Mouse (Mus musculus): Measurements from ENCODE around the gene Arhgap22.

Arhgap22 gene

DNA sequence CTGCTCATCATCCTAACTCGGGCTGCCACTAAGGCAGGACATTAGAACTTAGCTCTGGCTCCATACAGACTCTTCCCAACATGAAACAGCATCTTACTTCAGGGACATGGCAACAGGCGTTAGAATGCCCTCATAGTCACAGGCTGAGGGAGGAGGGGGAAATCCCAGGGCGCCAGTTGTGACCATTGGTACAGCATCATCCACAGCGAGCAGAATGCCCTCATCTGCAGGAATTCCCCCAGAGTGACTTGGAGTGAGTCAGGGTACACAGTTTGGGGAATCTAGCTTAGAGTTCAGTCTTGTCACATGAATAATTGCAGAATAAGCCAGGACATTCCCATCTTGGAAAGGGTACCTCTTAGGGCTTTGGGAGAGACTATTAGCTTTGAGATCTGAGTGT, 74.1 kb downstream of the Arhgap22 start:
- no peak for DNase-seq

- DNase-seq: no peak
Measured at GRCm38 (mm10) chr14:33290038-33290437, 76.2 kb downstream of the Arhgap22 start.

GRCm38 (mm10) chr14:33294488-33294887, 80.7 kb downstream of the Arhgap22 start:
- DNase-seq: no peak

GRCm38 (mm10) chr14:33296698-33297341, 83.0 kb downstream of the Arhgap22 start:
- no peak for DNase-seq

DNA sequence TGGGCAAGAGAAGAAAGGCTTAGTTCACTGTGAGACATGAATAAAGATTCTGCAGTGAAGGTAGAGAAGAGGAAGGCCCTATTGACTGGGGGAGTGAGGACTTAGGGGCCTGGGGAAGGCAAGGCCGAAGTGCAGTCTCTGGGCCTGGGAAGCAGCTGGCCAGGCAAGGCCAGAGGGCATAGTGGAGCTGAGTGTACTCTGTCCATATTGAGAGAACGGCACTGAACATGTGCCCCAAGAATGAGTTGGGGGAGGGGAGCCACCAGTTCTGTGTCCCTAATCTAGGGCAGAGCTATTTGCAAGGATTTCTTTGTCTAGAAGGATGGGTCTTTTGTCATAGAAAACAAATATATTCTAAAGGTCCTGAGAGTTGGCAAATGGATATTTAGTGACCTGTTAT, 86.8 kb downstream of the Arhgap22 start:
- peak; percentile 44 for DNase-seq

GRCm38 (mm10) chr14:33303348-33303819, 89.6 kb downstream of the Arhgap22 start:
- peak; percentile 83 for DNase-seq

- no peak for DNase-seq
Measured at GRCm38 (mm10) chr14:33305645-33306281, 91.9 kb downstream of the Arhgap22 start.

- peak; percentile 46 for DNase-seq
Measured at GRCm38 (mm10) chr14:33310719-33311118, 96.9 kb downstream of the Arhgap22 start.

DNA sequence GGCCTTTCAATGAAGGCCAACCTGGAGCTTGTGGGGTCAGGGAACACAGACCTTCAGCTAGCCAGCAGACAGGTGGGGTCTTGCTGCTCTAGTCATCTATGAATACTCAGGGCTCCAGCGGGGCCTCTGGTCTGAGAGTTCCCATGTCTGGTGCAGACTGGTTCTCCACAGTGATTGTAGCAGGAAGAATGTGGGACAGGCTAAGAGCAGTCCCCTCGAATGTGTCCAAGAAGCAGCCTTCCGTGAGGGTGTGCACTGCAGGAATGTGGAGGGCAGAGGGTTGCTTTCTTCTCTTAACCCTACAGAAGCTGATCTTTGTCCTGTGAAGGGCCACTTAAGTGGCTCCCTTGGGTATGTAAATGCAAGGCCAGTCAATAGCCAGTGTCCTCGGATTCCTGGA, 98.5 kb downstream of the Arhgap22 start:
- no peak for DNase-seq

- peak; percentile 71 for DNase-seq
Measured at GRCm38 (mm10) chr14:33313624-33314023, 99.8 kb downstream of the Arhgap22 start.

- DNase-seq: peak; percentile 36
Measured at GRCm38 (mm10) chr14:33314160-33314559, 100.3 kb downstream of the Arhgap22 start.

GRCm38 (mm10) chr14:33315111-33315510, 101.3 kb downstream of the Arhgap22 start:
- DNase-seq: no peak

DNA sequence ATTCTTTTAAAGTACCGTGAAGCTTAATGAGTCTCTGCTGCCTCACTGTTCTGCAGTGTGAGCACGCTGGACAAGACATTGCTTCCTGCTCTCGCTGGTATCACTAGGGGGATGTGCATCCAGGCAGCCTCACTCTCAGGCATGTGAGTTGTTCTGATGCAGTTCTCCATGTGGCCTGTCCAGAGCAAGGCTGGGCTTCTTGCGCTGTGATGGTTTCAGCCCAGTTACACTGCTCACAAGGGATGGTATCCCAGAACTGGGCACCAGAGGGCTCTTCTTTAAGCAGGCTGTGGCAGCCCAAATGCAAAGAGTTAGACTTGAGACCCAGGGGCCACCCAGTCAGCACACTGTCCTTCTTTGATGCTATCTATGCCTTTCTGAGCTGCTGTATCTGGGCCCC, 101.9 kb downstream of the Arhgap22 start:
- no peak for DNase-seq

DNA sequence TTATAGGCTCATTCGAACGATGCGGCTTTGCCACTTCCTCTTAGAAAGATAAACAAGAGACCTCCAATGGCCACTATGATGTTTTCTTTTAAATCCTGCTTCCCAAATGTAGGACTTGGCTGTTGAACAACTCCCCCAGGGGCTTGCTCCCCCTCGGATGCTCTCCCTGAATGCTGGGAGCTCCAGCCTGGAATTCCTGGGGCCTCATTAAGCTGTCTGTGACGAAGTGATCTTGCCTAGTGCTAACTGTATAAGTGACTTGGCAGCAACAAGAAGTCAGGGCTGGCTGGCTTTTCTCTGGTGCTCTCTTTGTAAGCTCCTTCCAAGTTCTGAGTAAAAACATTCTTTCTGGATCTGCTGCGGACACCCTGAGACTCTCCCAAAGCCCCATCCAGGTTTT, 104.1 kb downstream of the Arhgap22 start:
- no peak for DNase-seq

DNA sequence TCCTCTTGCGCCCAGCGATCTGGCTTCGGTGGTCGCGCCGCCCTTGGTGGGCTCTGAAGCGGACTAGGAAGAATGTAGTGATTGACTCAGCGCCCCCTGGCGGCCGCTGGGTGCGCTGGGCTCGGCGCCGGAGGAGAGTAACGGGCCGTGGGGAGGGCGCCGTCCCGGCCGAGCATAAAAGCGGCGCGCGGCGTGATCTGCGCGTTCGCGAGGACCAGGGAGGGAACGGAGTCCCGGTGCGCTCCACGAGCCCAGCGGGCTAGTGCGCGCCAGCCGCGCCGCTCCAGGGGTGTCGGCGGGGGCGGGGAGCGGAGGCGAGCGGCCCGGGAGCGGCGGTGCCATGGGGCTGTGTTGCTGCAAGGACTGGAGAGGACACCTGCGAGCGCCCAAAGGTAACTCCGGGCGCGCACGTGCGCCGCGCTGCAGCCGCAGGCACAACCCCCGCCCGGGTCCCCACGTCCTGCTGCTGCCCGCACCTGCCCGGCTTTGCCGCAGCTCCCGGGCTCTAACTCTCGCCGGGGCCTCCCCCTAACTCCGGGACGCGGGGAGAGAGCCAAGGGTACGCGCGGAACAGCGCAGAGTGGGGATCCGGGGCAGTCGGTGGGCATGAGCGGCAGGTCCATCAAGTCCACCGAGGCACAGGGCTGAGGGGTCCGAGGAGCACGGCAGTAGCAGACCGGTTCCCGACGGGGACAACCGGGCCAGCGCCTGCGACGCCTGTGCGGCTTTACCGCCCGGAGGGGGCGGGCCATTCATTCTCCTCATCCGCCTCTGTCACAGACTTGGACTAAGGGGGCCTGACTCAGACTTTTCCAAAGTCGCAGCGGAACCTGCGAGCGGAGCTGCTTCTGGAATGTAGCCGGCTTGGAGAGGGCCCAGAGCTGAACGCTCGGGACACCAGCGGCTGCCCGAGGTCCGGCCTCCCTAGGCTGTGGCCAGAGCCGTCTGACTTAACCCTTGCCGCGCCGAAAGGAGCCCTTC, 106.0 kb downstream of the Arhgap22 start:
- peak; percentile 84 for DNase-seq

GRCm38 (mm10) chr14:33320856-33321255, 107.0 kb downstream of the Arhgap22 start:
- peak; percentile 90 for DNase-seq

DNA sequence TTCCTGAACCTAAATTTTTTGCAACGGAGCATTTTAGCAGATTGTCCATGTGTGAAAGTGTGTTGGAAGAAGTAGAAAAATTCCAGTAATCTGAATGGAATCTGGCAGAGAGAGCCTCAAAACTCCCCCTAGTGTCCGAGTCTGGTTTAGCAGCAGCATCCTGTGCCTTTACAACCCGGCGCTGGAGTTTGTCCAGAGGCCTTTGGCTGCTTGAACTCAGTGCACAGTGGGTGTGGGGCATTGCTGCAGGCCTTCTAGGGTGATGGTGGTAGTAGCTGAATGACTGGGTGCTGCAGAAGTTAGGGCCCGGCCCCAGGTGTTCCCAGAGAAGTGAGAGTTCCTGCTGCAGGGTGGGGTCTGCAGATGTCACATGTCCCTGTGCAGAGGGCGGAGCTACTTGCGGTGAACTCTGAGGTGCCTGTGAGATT, 108.8 kb downstream of the Arhgap22 start:
- peak; percentile 84 for DNase-seq

GRCm38 (mm10) chr14:33324556-33324955, 110.7 kb downstream of the Arhgap22 start:
- no peak for DNase-seq

DNA sequence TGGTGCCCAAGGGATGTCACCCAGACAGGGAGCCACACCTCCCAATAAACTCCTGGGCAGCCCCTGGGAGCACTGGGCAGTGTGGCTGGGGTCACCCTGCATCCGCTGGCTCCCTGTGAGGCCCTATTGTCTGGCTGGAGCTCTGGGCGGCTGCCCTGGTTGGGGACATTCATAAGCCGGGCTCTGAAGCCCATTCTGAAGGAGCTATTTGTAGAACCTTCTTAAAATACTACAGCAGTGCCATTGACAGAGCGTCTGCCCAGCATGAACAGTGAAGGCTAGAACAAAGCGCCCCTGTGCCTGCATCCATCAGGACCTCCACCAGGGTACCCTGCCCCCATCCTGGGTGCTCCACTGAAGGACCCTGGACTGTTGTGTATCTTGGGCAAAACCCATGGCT, 114.5 kb downstream of the Arhgap22 start:
- DNase-seq: no peak

DNA sequence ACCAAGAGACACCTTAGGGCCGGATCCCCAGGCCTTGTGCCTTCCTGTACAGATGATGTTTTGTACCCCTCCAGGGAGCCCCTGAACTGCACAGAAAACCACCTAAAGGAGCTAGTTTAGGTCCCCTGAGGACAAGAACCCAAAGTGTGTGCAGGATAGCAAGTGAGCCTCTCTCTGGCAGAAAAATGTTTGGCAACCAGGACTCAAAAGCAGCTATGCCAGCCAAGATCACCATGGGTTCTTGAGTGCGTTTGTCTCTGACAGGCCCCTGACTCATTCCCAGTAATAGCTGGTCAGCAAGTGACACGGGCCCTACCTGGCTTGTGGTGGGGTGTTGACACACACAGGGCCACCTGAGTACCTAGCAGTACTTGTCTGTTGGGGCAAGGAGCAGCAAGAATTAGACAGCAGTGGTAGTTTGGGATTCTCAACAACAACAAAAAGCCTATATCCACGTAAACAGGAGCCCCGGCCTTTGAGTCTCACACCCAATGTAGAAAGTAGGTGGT, 115.5 kb downstream of the Arhgap22 start:
- no peak for DNase-seq

- no peak for DNase-seq
Measured at GRCm38 (mm10) chr14:33330986-33331385, 117.2 kb downstream of the Arhgap22 start.

- no peak for DNase-seq
Measured at GRCm38 (mm10) chr14:33331627-33332026, 117.8 kb downstream of the Arhgap22 start.

GRCm38 (mm10) chr14:33333833-33334232, 120.0 kb downstream of the Arhgap22 start:
- no peak for DNase-seq
